Mouse (Mus musculus): ENCODE measurements around the gene Mfsd6.

Mfsd6 gene

GRCm38 (mm10) chr1:52727056-52727900 is at the start of gene Mfsd6:
Gene Mfsd6 (minus strand): TSS chr1:52727462.
- no peak for DNase-seq (ENCODE audit: low read depth)

DNA sequence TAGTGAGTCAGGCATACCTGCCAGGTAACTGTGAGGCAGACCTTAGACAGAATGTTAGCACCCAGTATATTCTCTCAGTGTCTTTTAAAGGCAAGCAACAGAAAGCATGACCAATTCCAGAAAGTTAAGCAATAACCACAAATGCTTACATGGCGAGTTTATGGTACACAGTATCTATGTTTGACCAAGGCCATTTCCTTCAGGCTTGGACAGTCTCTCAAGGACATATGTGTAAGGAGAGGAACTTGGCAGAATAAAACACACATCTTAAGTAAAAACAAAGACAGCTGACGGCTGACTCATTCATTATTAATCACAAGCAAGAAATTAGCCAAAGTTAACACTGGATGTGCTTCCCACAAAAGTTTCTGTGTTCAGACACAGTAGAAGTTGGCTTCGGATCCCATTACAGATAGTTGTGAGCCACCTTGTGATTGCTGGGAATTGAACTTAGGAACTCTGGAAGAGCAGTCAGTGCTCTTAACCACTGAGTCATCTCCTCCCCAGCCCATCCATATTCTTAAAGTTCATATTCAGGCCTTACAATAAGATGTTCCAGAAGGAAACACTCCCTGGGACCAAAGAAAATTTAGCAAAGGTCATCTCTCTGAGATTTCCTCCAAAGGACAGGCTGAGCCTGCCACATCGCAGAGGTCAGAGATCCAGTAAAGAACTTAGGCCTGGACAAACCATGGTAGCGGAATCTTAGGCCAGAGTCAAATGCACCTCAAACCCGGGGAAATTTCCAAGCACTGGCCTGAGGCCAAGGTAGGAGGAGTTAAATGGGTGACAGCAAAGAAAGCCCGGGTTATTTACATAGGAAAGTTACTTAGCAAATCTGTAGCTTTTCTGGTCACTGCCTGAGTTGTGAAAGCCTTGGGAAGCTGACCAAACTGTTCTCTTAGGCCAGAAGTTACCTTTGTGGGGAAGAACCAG is 38.2 kb upstream of the Mfsd6 start:
- DNase-seq (ENCODE audit: low read depth), result peak; percentile 64

GRCm38 (mm10) chr1:52763894-52764809 is 36.9 kb upstream of the Mfsd6 start:
- peak; percentile 47 for DNase-seq (ENCODE audit: low read depth)

DNA sequence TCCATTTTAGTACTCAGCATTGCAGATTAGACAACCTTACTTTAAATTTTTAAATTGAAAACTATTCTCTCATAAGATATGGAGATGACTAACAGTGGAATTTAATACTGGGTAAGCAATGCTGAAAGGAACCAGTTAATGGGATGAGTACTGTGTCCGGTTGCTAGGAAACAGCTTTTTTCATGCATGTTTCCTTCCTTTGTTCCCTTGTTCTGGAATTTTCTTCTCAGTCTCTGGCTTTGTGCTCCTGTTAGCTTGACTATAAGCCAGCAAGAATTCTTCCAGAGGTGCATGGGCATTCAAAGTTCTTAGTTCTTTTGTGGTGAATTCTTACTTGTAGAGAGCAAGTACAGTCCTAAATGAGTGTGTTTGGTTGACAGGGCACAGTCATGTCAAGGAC is 30.9 kb upstream of the Mfsd6 start:
- peak; percentile 29 for DNase-seq (ENCODE audit: low read depth)

DNA sequence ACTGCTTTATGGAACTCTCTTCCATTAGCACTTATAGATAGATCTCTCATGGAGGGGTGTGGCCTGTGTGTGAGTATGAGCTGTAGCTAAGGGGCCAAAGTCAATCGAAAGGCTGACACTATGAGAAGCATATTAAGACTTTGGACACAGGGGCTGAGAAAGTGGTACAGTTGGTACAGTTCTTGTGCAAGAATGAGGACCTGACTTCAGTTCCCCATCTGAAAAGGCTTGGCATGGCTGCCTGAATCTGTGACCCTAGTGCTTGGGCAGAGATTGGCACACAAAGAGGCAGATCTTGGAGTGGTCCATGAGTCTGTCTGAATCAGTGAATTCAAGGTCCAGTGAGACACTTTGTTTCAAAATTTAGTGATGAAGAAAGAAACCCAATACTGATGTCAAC is 27.1 kb upstream of the Mfsd6 start:
- no peak for DNase-seq (ENCODE audit: low read depth)

DNA sequence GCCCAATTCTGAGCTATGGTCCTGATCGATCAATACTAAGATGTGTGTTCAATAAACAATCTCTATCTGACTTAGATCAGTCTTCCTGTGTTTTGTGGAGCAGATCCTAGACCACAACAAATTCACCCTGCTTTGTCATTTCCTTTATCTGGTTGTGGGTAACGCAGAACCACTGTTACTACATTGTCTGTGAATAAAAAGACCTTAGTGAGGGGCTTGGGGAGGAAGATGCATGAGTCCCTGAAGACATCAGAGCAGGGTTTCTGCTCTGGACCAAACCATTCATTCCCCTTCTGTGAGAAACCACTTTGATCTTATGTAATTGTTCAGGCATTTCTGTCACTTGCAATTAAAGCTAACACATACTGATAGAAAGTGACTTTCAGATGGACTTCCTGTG is 26.6 kb upstream of the Mfsd6 start:
- no peak for DNase-seq (ENCODE audit: low read depth)

DNA sequence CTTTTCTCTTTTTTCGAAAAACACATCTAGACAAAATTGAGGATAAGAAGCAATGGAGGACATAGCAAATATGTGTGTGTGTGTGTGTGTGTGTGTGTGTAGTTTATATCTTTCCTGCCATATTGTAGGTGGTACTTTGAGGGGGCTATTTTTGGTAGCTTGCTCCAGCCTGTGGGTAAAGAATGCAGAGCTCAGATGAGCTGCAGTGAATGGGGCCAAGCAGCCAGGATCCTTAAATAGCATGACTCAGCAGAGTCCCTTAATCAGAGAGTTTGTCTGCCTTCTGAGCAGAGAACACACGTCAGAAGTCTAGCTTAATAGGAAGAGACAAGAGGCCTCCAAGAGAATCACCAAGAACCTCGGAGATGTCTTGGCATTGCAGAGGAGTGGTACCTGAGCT is 25.4 kb upstream of the Mfsd6 start:
- DNase-seq (ENCODE audit: low read depth), result peak; percentile 53

- DNase-seq (ENCODE audit: low read depth), result no peak
Observed at GRCm38 (mm10) chr1:52751634-52752033, 24.4 kb upstream of the Mfsd6 start.

DNA sequence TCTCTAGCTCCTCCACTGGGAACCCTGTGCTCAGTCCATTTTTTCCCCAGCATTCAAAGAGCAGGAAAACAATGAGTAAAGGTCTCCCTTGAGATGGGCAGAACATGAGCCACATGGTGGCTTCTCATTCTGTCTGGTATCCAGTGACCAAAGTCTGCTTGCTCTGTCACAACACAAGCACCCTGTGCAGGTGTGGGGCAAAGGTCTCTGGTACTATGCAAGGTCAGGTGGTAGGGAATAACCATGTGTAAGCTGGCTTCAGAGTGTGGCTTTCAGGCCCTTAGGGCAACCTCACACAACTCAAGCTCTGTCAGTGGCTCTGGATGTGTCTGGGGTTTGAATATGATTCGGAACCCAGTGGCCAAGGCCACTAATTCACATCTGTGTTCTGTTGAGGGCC is 22.7 kb upstream of the Mfsd6 start:
- no peak for DNase-seq (ENCODE audit: low read depth)

GRCm38 (mm10) chr1:52748260-52748659 is 21.0 kb upstream of the Mfsd6 start:
- peak; percentile 80 for DNase-seq (ENCODE audit: low read depth)

DNA sequence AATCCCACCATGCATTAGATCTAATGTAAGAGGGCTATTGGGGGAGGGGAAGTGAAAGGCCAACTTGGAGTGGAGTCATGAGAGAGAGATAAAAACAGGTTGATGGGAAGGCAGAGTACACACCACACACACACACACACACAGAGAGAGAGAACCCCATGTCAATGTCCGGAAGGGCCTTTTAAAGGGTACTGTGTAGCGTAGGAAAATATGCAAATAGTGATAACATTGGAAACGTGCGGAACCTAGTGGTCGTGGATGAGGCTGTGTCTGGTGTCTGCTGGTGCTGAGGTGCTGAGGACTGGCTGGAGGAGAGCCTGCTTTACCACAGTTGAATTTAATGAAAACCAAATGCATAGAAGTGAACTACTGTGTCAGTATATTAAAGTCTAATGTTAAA is 15.3 kb upstream of the Mfsd6 start:
- no peak for DNase-seq (ENCODE audit: low read depth)

DNA sequence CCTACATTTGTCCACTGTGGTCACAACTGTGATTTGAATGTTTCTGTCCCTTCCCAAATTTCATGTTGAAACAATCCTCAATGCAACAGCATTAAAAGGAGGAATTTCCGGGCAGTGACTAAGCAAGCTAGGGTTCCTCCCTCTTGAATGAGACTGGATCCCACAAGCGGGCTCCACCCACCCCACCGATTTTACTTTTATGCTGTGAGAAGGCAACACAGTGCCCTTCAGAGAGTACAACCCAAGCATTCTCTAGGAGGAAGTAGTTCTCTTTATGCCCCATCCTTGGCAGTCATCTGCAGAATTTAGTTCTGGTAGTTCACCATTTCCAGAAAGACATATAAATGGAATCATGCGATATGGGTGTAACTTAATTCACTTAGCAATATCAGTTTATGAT is 6.9 kb upstream of the Mfsd6 start:
- peak; percentile 18 for DNase-seq (ENCODE audit: low read depth)

DNA sequence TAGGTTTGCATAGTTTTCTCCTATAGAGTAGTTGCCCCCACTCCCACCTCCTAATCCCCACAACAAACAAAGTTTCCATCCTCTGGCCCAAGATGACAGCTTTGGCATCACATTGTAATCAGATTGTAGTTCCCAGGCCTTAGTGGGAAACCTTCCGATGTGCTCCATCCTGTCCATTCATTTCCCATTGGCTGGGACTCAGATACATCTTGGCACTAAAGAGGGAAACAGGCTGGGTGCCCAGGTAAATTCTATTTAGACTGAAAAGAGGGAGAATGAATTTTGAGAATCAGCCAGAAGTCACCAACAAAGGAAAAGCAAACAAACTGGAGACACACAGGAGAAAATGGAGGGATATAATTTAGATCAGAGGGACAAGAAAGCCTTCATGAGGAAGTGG is 3.0 kb upstream of the Mfsd6 start:
- DNase-seq (ENCODE audit: low read depth), result no peak

DNA sequence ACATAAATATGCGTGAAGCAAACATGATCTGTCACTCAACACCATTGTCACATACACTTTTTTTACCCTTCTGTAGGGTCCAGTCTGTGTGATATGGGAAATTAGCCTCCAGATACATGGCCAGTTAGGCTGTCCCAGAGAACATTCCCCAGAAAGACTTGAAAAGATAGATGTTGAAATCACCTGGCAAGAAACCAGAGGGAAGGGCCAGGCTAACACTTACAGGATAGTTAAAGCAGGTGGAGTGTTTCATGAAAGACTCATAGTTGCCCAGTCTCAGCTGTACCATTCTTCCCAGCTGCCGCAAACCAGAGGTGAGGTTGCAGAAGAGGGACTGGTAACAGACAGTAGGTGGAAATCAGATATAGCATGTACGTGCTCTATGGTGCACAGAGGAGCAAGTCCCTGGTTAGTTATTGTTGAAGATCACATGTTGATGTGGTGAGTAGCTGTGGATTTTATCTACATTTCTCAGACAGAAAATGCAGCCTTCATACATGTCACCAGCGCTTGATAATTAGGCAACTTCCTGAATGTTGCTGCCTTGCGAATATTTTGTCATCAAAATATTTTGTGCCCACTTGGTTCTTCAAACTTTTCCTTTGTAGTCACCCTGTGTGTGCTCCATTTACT is 1.7 kb upstream of the Mfsd6 start:
- DNase-seq (ENCODE audit: low read depth), result peak; percentile 17

DNA sequence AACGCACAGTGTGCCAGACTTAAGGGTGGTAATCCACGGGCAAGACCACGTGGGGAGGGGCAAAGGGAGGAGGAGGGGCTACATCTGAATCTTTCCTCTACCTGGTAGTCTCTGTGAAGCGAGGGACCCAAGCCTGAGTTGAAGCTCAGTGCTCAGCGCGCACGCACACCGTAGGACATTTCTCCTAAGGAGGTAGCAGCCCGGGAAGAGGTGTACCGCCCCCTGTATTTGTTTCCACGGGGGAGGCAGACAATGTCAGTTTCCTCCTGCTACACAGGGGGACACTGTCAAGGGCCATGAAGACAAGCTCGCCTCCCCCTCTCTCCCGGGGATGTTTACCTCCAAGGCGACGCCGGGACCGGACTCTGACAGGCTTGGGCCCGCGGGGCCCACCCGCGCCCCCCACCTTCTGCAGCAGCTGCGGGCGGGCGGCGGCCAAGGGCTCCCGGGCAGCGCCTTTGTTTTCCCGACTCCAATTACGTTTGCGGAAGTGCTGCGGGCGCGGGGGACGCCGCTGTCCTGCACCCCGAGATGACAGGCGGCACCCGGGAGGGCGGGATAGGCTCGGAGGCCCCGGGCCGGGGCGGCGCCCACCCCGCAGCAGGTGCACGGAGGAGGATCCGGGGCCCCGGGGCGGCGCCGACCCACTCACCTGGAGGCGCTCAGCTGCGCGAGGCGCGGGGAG is 749 bp downstream of the Mfsd6 start:
- no peak for DNase-seq (ENCODE audit: low read depth)

DNA sequence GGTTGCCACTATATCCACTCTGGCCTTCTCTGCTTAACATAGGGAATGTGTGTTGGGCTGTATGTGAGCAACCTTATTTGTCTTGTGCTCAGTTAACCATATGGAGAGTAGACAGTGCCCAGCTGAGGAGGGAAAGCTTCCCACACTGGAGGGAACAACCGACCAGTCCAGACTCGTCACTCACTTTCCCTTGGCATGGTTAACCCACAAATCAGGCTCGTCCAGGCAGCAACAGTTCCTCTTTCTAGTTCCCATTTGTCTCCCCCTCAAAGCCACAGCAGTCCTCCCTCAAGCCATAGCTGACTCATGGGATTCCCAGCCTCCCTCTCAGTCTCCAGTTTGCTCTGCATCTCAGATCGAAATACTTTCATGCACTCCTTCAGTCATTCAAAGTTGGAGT is 4.7 kb downstream of the Mfsd6 start:
- DNase-seq (ENCODE audit: low read depth), result no peak

DNA sequence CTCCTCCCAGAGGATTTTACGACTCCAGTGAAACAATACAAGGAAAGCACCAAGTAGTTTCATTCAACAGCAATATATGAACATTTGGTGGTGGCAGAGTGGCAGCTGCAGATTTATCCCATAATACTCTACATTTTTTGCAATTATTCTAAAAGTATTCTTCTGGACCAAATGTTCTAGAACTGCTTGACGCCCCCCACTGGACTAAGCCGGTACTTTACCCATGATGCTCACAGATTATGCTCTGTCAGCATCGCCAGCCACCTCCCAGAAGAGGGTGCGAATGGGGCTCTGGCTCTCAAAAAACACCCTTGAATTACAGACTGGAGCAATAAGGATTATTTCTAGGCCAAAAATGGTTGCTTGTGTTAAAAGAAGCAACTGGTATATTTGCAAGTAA is 8.2 kb downstream of the Mfsd6 start:
- peak; percentile 22 for DNase-seq (ENCODE audit: low read depth)

DNA sequence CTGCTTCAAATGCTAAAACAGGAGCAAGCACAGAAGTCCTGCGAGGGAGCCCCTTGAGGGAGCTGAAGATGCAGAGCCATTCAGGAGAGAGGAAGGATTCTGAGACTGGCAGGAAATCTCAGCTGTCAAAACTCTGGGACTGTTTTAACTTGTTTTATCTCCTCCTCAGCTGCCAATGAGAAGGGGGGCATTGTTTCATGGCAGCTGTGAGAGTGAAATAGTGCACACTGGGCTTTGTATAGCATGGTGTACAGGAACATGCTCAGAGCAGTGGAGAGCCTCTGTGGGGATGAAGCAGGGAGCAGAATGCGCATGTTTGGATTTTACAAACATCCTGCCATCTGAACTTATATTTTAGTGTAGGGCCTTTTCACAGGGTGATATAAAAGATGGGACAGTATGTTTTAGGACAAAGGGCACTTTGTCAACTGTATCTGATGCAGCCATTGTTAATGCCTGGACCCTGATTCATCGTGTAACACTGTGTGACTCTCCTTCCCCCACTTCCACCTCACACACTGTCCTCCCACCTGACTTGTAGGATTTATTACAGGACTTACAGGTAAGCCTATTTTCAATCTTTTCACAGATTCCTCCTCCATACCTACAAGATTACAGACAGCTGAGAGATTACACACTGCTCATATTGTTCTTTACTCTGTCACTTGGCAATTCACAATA is 9.1 kb downstream of the Mfsd6 start:
- no peak for DNase-seq (ENCODE audit: low read depth)

DNA sequence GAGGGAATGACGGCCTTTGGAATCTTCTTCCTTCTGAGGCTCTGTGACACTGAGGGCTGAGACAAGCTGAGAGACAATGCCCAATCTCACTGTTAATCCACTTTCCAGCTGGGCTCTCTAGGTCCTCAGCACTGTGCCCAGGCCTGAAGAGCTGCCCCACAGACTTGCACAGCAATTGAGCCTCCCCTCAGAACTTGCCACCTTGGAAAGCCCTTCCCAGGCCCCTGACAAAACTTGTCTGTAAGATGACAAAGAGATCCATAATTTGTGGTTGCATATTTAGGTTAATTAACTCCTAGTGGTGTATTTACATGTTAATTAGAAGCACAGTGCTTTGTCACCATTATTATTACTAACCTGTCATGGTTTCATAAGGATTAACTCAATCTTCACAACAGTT is 12.8 kb downstream of the Mfsd6 start:
- DNase-seq (ENCODE audit: low read depth), result no peak

DNA sequence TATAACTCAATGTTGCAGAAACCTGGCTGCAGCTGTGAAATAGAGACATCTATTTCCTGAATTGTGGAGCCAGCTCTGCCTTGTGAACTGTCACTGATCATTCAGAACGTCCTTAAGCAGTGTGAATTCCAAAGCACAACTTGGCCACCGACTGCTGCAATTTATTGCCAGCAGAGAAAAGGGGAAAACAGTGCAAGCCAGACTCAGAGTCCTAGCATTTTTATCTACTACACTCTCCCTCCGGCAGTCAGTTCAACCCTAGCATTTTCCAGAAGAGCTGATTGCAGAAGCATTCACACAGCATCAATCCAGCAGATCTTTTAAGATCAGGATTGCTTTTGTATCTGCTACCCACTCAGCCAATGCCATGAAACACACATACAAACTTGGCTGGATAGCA is 13.2 kb downstream of the Mfsd6 start:
- DNase-seq (ENCODE audit: low read depth), result no peak
